Mouse (Mus musculus) bone marrow, adult 2 months (tissue): ENCODE data around the gene Selenof. TPM values are rescaled to one million over a fixed set of nuclear protein-coding genes. Genes with fewer than 3 reads are reported as not detected.

ENCODE experiments used
- H3K27ac ChIP-seq: fragments of 200-500 bp; 2 replicates; pipeline ENCODE4 v1.5.1; 2012; ENCODE audit warnings: low read depth, mild to moderate bottlenecking, control low read depth, inconsistent platforms, low read length; ENCODE audit not compliant: control insufficient read depth, poor library complexity, insufficient read depth
- H3K4me1 ChIP-seq: fragments of 200-500 bp; 2 replicates; pipeline ENCODE4 v1.6.1; 2011; ENCODE audit warnings: low read length; ENCODE audit not compliant: control insufficient read depth, insufficient read depth
- H3K4me3 ChIP-seq: fragments of 200-500 bp; replicated peaks from 2 replicates; pipeline ENCODE3; 2011; ENCODE audit warnings: mild to moderate bottlenecking, low read depth, low read length, control low read depth; ENCODE audit not compliant: control insufficient read depth
- CTCF ChIP-seq: fragments of 200-500 bp; IDR thresholded peaks from 2 replicates; pipeline ENCODE4 v1.5.1; 2011; ENCODE audit warnings: low read length, control low read depth; ENCODE audit not compliant: control insufficient read depth, insufficient read depth
- POLR2A ChIP-seq: fragments of 200-500 bp; IDR thresholded peaks from 2 replicates; pipeline ENCODE4 v1.6.1; 2011; ENCODE audit warnings: low read depth, mild to moderate bottlenecking, control low read depth, low read length, borderline replicate concordance; ENCODE audit not compliant: control insufficient read depth
- WGBS: fragments of 180-500 bp; shearing (Covaris S2); methylation state at CpG from one replicate; pipeline ENCODE4 v1.1.7; 2018; 5-methylcytosine and 5-hydroxymethylcytosine counted together
- polyA plus RNA-seq: library from polyadenylated mRNA; stranded (reverse); fragments of >200 nt; gene quantifications from 2 replicates; pipeline ENCODE4 v1.2.4, GENCODE M21; 2011; ENCODE audit warnings: low replicate concordance; ENCODE audit not compliant: missing spikeins, insufficient read depth, insufficient read length

Selenof gene
- polyA plus RNA-seq, 1 experiment = 59.6 TPM

- WGBS = under 1% methylated on average over 25 of the region's 25 CpGs
- Histone ChIP-seq H3K4me1 (peaks cover 3% of the 10 kb centered on the region; the same call in 1 of the 2 replicates), H3K4me3 (peak overlapping the region; percentile 92), H3K27ac (peak overlapping the region; percentile 93)
- TF ChIP-seq POLR2A (no peak), CTCF (no peak)
Observed at GRCm38 (mm10) chr3:144570816-144571487, 848 bp downstream of the Selenof start.

- H3K4me3 ChIP-seq = no peak overlapping the region
- 90% methylated on average over 7 of the region's 7 CpGs for WGBS
- H3K27ac ChIP-seq = no peak overlapping the region
- H3K4me1 ChIP-seq = peaks cover 3% of the 10 kb centered on the region; the same call in 1 of the 2 replicates
- TF ChIP-seq POLR2A (no peak), CTCF (no peak)
Observed at GRCm38 (mm10) chr3:144574256-144574655, 4.2 kb downstream of the Selenof start.

GRCm38 (mm10) chr3:144577366-144578340 is 7.5 kb downstream of the Selenof start:
- no peak overlapping the region for H3K4me3 ChIP-seq
- no peak overlapping the region for H3K27ac ChIP-seq
- TF ChIP-seq POLR2A (no peak), CTCF (no peak)
- 83% methylated on average over 10 of the region's 10 CpGs for WGBS
- no peaks in the 10 kb centered on the region for H3K4me1 ChIP-seq

GRCm38 (mm10) chr3:144578921-144579320 is 8.8 kb downstream of the Selenof start:
- no peaks in the 10 kb centered on the region for H3K4me1 ChIP-seq

GRCm38 (mm10) chr3:144579796-144580195 is 9.7 kb downstream of the Selenof start:
- 74% methylated on average over 5 of the region's 5 CpGs for WGBS
- no peak overlapping the region for H3K27ac ChIP-seq
- H3K4me3 ChIP-seq = no peak overlapping the region
- no peaks in the 10 kb centered on the region; the same call in 1 of the 2 replicates for H3K4me1 ChIP-seq
- no peak for TF ChIP-seq POLR2A
- TF ChIP-seq CTCF = no peak

More at GRCm38 (mm10) chr3:144578921-144579320, 8.8 kb downstream of the Selenof start:
- Histone ChIP-seq H3K4me3 (no peak overlapping the region), H3K27ac (no peak overlapping the region)
- TF ChIP-seq CTCF = no peak
- no peak for TF ChIP-seq POLR2A
- WGBS = 88% methylated on average over 4 of the region's 4 CpGs

GRCm38 (mm10) chr3:144580281-144580680 is 10.2 kb downstream of the Selenof start:
- Histone ChIP-seq H3K27ac (no peak overlapping the region), H3K4me3 (no peak overlapping the region), H3K4me1 (no peaks in the 10 kb centered on the region; the same call in 1 of the 2 replicates)
- TF ChIP-seq CTCF (no peak), POLR2A (no peak)
- WGBS = 84% methylated on average over 7 of the region's 7 CpGs

- no peaks in the 10 kb centered on the region; the same call in 1 of the 2 replicates for H3K4me1 ChIP-seq
- TF ChIP-seq CTCF (no peak), POLR2A (no peak)
- H3K27ac ChIP-seq = no peak overlapping the region
- no peak overlapping the region for H3K4me3 ChIP-seq
- 59% methylated on average over 3 of the region's 3 CpGs for WGBS
Observed at GRCm38 (mm10) chr3:144581842-144582241, 11.7 kb downstream of the Selenof start.

GRCm38 (mm10) chr3:144582306-144582705 is 12.2 kb downstream of the Selenof start:
- Histone ChIP-seq H3K27ac (no peak overlapping the region), H3K4me3 (no peak overlapping the region), H3K4me1 (no peaks in the 10 kb centered on the region; the same call in 1 of the 2 replicates)
- TF ChIP-seq POLR2A (no peak), CTCF (no peak)
- 71% methylated on average over 4 of the region's 4 CpGs for WGBS

- TF ChIP-seq CTCF (no peak), POLR2A (no peak)
- WGBS = 86% methylated on average over 5 of the region's 5 CpGs
- Histone ChIP-seq H3K27ac (no peak overlapping the region), H3K4me1 (no peaks in the 10 kb centered on the region; the same call in 1 of the 2 replicates), H3K4me3 (no peak overlapping the region)
Observed at GRCm38 (mm10) chr3:144583789-144584188, 13.7 kb downstream of the Selenof start.
